Mouse (Mus musculus) heart, postnatal 0 days (tissue): Measurements from ENCODE around the gene Muc20. TPM values are rescaled to one million over a fixed set of nuclear protein-coding genes. Genes with fewer than 3 reads are reported as not detected.

ENCODE experiments used
- ATAC-seq: fragments of 200-750 bp; cut with Nextera tagmentation; 2 replicates; pipeline ENCODE4 v1.8.0; 2017; ENCODE audit warnings: low read depth, moderate number of reproducible peaks, moderate library complexity; ENCODE audit not compliant: insufficient read depth
- DNase-seq: peaks from one replicate; pipeline ENCODE4 v3.0.0-alpha.2; 2016; ENCODE audit warnings: low spot score
- H3K27ac ChIP-seq: fragments of 300-500 bp; sonication (generic); 2 replicates; pipeline ENCODE4 v1.5.1; 2014; ENCODE audit warnings: low read depth, mild to moderate bottlenecking
- H3K27me3 ChIP-seq: fragments of 300-500 bp; sonication (generic); 2 replicates; pipeline ENCODE4 v1.6.1; 2014; ENCODE audit warnings: low read length, mixed read lengths; ENCODE audit not compliant: control insufficient read depth, insufficient read depth
- H3K36me3 ChIP-seq: fragments of 300-500 bp; sonication (generic); replicated peaks from 2 replicates; pipeline ENCODE4 v1.6.1; 2014; ENCODE audit warnings: low read length, mixed read lengths; ENCODE audit not compliant: control insufficient read depth, insufficient read depth
- H3K4me1 ChIP-seq: fragments of 300-500 bp; sonication (generic); 2 replicates; pipeline ENCODE4 v1.6.1; 2014; ENCODE audit warnings: antibody characterized with exemption; ENCODE audit not compliant: control insufficient read depth, insufficient read depth
- H3K4me2 ChIP-seq: fragments of 300-500 bp; sonication (generic); 2 replicates; pipeline ENCODE4 v1.6.1; 2014; ENCODE audit warnings: low read depth, mild to moderate bottlenecking, low read length, moderate library complexity
- H3K4me3 ChIP-seq: fragments of 300-500 bp; sonication (generic); 2 replicates; pipeline ENCODE4 v1.5.1; 2014; ENCODE audit warnings: low read depth, low read length
- H3K9ac ChIP-seq: fragments of 300-500 bp; sonication (generic); replicated peaks from 2 replicates; pipeline ENCODE4 v1.6.1; 2014; ENCODE audit warnings: low read depth, low read length, mixed read lengths
- H3K9me3 ChIP-seq: fragments of 300-500 bp; sonication (generic); replicated peaks from 2 replicates; pipeline ENCODE4 v1.6.1; 2016; ENCODE audit warnings: low read length; ENCODE audit not compliant: control insufficient read depth
- CTCF ChIP-seq: IDR thresholded peaks from 2 replicates; pipeline ENCODE4 v1.5.1; 2016; ENCODE audit warnings: antibody characterized with exemption, control low read depth, low read depth
- EP300 ChIP-seq: IDR thresholded peaks from 2 replicates; pipeline ENCODE4 v1.6.1; 2016; ENCODE audit warnings: antibody characterized with exemption, low read depth
- WGBS: fragments of 180-500 bp; shearing (Covaris S2); extraction: QIAGEN DNeasy Blood & Tissue Kit; methylation state at CpG from one replicate; pipeline ENCODE4 v1.1.7; 2014; 5-methylcytosine and 5-hydroxymethylcytosine counted together
- polyA plus RNA-seq: library from polyadenylated mRNA; unstranded; fragments of >200 nt; fragmentation: Nextera tagmentation; extraction: Ambion mirVana; gene quantifications from 2 replicates; pipeline ENCODE4 v1.2.1, GENCODE M21; 2015
- total RNA-seq: library from RNA; depleted of rRNA; stranded (reverse); fragments of >200 nt; gene quantifications from 2 replicates; pipeline ENCODE4 v1.2.3, GENCODE M21; 2014; ENCODE audit warnings: low replicate concordance; rRNA removed

The Muc20 gene
- total RNA-seq: 0.12 TPM in 1 of 2 replicates, not detected in the other
- polyA plus RNA-seq: 0.18 TPM in 1 of 2 replicates, not detected in the other

- no peaks in the 10 kb centered on the region for H3K9me3 ChIP-seq
- no peaks in the 10 kb centered on the region for H3K27me3 ChIP-seq
- no peak for DNase-seq
- H3K36me3 ChIP-seq: no peaks in the 10 kb centered on the region
- H3K4me2 ChIP-seq: no peak within 1 kb of the TSS
- 0 out of 2 replicates have a peak, but pooled peaks cover 8% of the 10 kb centered on the region for H3K4me1 ChIP-seq
- 63% methylated on average over 3 of the region's 3 CpGs for WGBS
- H3K9ac ChIP-seq: no peak within 1 kb of the TSS
- TF ChIP-seq CTCF: no peak
- no peak for TF ChIP-seq EP300
- no peak within 1 kb of the TSS for H3K27ac ChIP-seq
- H3K4me3 ChIP-seq: no peak within 1 kb of the TSS
- ATAC-seq: no peak
Observed at GRCm38 (mm10) chr16:32797426-32797689, at the start of gene Muc20. Gene Muc20, minus strand, starts transcription at chr16:32797435.

- H3K36me3 ChIP-seq: peaks cover 87% of the 10 kb centered on the region
- WGBS: 80% methylated on average over 4 of the region's 4 CpGs
Observed at GRCm38 (mm10) chr16:32831501-32831900, 34.3 kb upstream of the Muc20 start.

GRCm38 (mm10) chr16:32829104-32829503 is 31.9 kb upstream of the Muc20 start:
- no peaks in the 10 kb centered on the region for H3K9me3 ChIP-seq
- peaks cover 88% of the 10 kb centered on the region for H3K36me3 ChIP-seq
- TF ChIP-seq EP300: no peak
- TF ChIP-seq CTCF: no peak
- no peak for ATAC-seq
- no peak overlapping the region for H3K9ac ChIP-seq
- H3K4me3 ChIP-seq: no peak overlapping the region
- H3K27me3 ChIP-seq: no peaks in the 10 kb centered on the region
- WGBS: 80% methylated on average over 11 of the region's 11 CpGs
- H3K4me1 ChIP-seq: no peaks in the 10 kb centered on the region
- DNase-seq: no peak
- no peak overlapping the region for H3K4me2 ChIP-seq
- no peak overlapping the region for H3K27ac ChIP-seq

More at GRCm38 (mm10) chr16:32831501-32831900, 34.3 kb upstream of the Muc20 start:
- no peak overlapping the region for H3K4me3 ChIP-seq
- H3K9ac ChIP-seq: no peak overlapping the region
- no peaks in the 10 kb centered on the region for H3K9me3 ChIP-seq
- ATAC-seq: no peak
- H3K4me1 ChIP-seq: no peaks in the 10 kb centered on the region
- DNase-seq: no peak
- TF ChIP-seq CTCF (no peak), EP300 (no peak)
- H3K4me2 ChIP-seq: no peak overlapping the region
- no peaks in the 10 kb centered on the region for H3K27me3 ChIP-seq
- no peak overlapping the region for H3K27ac ChIP-seq

GRCm38 (mm10) chr16:32826521-32826920 is 29.3 kb upstream of the Muc20 start:
- Histone ChIP-seq H3K9ac (no peak overlapping the region), H3K27ac (no peak overlapping the region), H3K4me3 (no peak overlapping the region), H3K9me3 (no peaks in the 10 kb centered on the region), H3K36me3 (peaks cover 79% of the 10 kb centered on the region), H3K4me1 (peaks cover 13% of the 10 kb centered on the region), H3K4me2 (no peak overlapping the region), H3K27me3 (no peaks in the 10 kb centered on the region)
- ATAC-seq: no peak
- TF ChIP-seq EP300 (no peak), CTCF (no peak)
- WGBS: 83% methylated on average over 11 of the region's 11 CpGs
- DNase-seq: no peak

GRCm38 (mm10) chr16:32825380-32825779 is 28.1 kb upstream of the Muc20 start:
- Histone ChIP-seq H3K27me3 (no peaks in the 10 kb centered on the region), H3K4me1 (peaks cover 13% of the 10 kb centered on the region), H3K27ac (no peak overlapping the region), H3K4me3 (no peak overlapping the region), H3K36me3 (peaks cover 76% of the 10 kb centered on the region), H3K9me3 (no peaks in the 10 kb centered on the region), H3K9ac (no peak overlapping the region), H3K4me2 (no peak overlapping the region)
- ATAC-seq (no peak), DNase-seq (no peak)
- TF ChIP-seq CTCF (no peak), EP300 (no peak)
- 45% methylated on average over 12 of the region's 12 CpGs for WGBS

- Histone ChIP-seq H3K4me2 (no peak overlapping the region), H3K27me3 (no peaks in the 10 kb centered on the region), H3K4me1 (peaks cover 13% of the 10 kb centered on the region), H3K27ac (no peak overlapping the region), H3K4me3 (no peak overlapping the region), H3K36me3 (peaks cover 63% of the 10 kb centered on the region), H3K9ac (no peak overlapping the region), H3K9me3 (no peaks in the 10 kb centered on the region)
- no peak for TF ChIP-seq EP300
- no peak for TF ChIP-seq CTCF
- DNase-seq (no peak), ATAC-seq (no peak)
- 87% methylated on average over 13 of the region's 13 CpGs for WGBS
Observed at GRCm38 (mm10) chr16:32824061-32824460, 26.8 kb upstream of the Muc20 start.
